16 mouse cellular contexts compared by ENCODE assay signal in genomic region chr6:73322306-73322705, GRCm38 (mm10).
"Had no signal": no experiment of that assay in that cellular context is flagged by ENCODE, and none has a peak within 500 bp of the region (broad histone marks: within the 10 kb centered on the region; RNA-seq: fewer than 3 reads in every experiment).

No protein-coding gene starts in this region.

- DNase-seq: cerebellum, adult 9-10 months; cerebellum, adult 9-11 months; cerebellum, postnatal 10 days; cerebellum, postnatal 14 days; cerebellum, postnatal 25 days; cerebellum, postnatal 36 days; embryo, embryonic 11 days; forebrain, postnatal 0 days; gastrocnemius, adult 2 months; gastrocnemius, postnatal 10 days; gastrocnemius, postnatal 14 days; gastrocnemius, postnatal 25 days; gastrocnemius, postnatal 36 days; heart, adult 11 months; heart, adult 18-20 months; heart, adult 2 months had no signal
